ENCODE assay signal across 8 mouse cellular contexts in the genomic region with DNA sequence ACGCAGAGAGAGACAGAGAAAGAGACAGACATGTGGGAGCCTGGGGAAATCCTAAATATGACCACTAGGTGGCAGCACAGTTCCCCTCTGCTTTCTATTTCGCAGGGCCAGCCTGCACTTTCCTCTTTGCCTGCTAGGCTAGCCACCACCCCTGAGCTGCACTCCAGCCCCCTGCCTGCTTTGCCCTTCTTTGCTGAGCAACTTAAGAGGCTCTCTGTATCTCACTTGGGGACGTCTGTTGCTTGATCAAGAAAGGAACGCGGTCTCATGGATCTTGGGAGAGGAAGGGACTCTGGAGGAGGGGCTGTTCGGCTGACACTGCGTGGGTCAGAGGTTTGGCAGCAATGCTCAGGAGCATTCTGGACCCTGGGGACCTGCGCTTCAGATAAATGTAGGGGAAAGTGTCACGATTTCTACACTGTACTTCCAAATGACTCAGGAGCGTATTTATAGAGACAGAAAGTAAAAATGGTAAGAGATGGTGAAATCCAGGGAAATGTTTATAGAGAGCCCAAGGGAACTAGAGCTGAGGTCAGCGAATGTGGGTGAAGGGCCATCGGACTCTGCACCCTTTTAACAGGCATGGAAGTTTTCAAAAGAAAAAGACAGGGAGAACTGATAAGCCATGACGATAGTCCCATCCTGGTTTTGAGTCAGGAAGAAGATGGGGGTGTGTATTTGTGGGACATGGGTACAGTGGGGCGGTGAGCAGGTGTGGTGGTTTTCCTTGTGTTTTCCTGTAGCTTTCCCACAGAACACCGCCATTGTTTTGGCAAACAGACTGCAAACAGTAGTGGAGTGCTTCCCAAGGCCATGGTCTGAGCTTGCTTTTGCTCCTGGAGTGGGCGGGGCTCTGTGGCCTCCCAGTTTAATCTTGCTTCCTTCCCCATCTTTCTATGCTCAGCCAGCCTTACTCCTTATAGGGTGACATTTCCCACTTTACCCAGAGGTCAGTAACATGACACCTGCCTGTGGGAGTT. TPM values are rescaled to one million over a fixed set of nuclear protein-coding genes. Genes with fewer than 3 reads are reported as not detected.
DNase-seq lines count a peak whose midpoint lies in the region; ATAC-seq lines count a peak whose summit lies in the region.

No protein-coding gene starts in this region.

- ATAC-seq in megakaryocyte, adult 5-6 weeks (ENCODE audit: poor library complexity, severe bottlenecking), result peak; percentile 95

- DNase-seq in adrenal gland, adult (ENCODE audit: inconsistent age in 2 of 2, low spot score in 1 of 2), result peak; percentile 83 to 96
- peak; percentile 83 for DNase-seq in embryo, embryonic 10 days (ENCODE audit: low spot score)
- peak; percentile 63 for DNase-seq in gastrocnemius, postnatal 14 days
- DNase-seq in induced T-regulatory cell, adult 2 months (ENCODE audit: low read depth), result peak; percentile 83
- peak; percentile 31 to 55 for DNase-seq in left cerebral cortex, adult 8-10 months (ENCODE audit: low spot score in 2 of 2)
- peak; percentile 66 for DNase-seq in retina, postnatal 7 days (ENCODE audit: low read depth, low spot score)
- peak; percentile 63 for DNase-seq in urinary bladder, postnatal 25 days (ENCODE audit: low spot score)

- intact Hi-C loops in gastrocnemius, postnatal 14 days (cut with DNase I; ENCODE audit: low total_unique reads), result no loop called here

RNA-seq across cellular contexts. Expression of gene Mesp1, which starts 12.7 kb away (rescaled TPM):
- not detected for total RNA-seq in gastrocnemius, postnatal 14 days (2021)
- total RNA-seq in left cerebral cortex, adult 8-10 months (2022), result under 1 TPM in 1 of 4 experiments, not detected in 3; 0.30 TPM
- not detected in 2 replicates for total RNA-seq in megakaryocyte, adult 5-6 weeks (2015)
- total RNA-seq in megakaryocyte, adult 5-6 weeks (2017), result not detected in 2 replicates

RNA-seq across cellular contexts. Expression of gene Mesp2, which starts 29.6 kb away (rescaled TPM):
- total RNA-seq in gastrocnemius, postnatal 14 days (2021), result not detected
- total RNA-seq in left cerebral cortex, adult 8-10 months (2022), result 1 to 10 TPM; 1.1 to 2.4 (median 1.7) TPM
- 0.29 TPM in 1 of 2 replicates, not detected in the other for total RNA-seq in megakaryocyte, adult 5-6 weeks (2015)
- not detected in 2 replicates for total RNA-seq in megakaryocyte, adult 5-6 weeks (2017)

RNA-seq across cellular contexts. Expression of gene Wdr93, which starts 38.0 kb away (rescaled TPM):
- not detected for total RNA-seq in gastrocnemius, postnatal 14 days (2021)
- under 1 TPM; 0.18 to 0.61 (median 0.34) TPM for total RNA-seq in left cerebral cortex, adult 8-10 months (2022)
- total RNA-seq in megakaryocyte, adult 5-6 weeks (2015), result not detected in 2 replicates
- not detected in 2 replicates for total RNA-seq in megakaryocyte, adult 5-6 weeks (2017)

RNA-seq across cellular contexts. Expression of gene Pex11a, which starts 38.0 kb away (rescaled TPM):
- total RNA-seq in gastrocnemius, postnatal 14 days (2021), result 1 to 10 TPM; 4.9 to 5.4 TPM
- 10 to 100 TPM in 1 of 4 experiments, 1 to 10 TPM in 3; 9.4 to 10.7 (median 9.9) TPM for total RNA-seq in left cerebral cortex, adult 8-10 months (2022)
- total RNA-seq in megakaryocyte, adult 5-6 weeks (2015), result 0.98 and 1.3 TPM in 2 replicates
- 1.5 and 5.4 TPM in 2 replicates for total RNA-seq in megakaryocyte, adult 5-6 weeks (2017)

RNA-seq across cellular contexts. Expression of gene Plin1, which starts 48.2 kb away (rescaled TPM):
- total RNA-seq in gastrocnemius, postnatal 14 days (2021), result 1 to 10 TPM in 1 of 2 experiments, under 1 TPM in 1; 0.49 to 4.4 TPM
- under 1 TPM in 3 of 4 experiments, not detected in 1; 0.18 to 0.23 (median 0.23) TPM for total RNA-seq in left cerebral cortex, adult 8-10 months (2022)
- not detected in 2 replicates for total RNA-seq in megakaryocyte, adult 5-6 weeks (2015)
- not detected in 2 replicates for total RNA-seq in megakaryocyte, adult 5-6 weeks (2017)

Comparison
In these comparisons a context has a peak if more than half of its experiments do, and no peak if none do; other contexts are left out.
1. Peak in every context shown above with its lines: DNase-seq and ATAC-seq.